Mouse (Mus musculus) frontal cortex, postnatal 36 days (tissue): ENCODE data around the gene Syt7.

Experiments used
- DNase-seq, 2 experiments: peaks; one replicate each; pipeline ENCODE4 v3.0.0; 2022; ENCODE audit warnings: low spot score in 2 of 2

Syt7 gene

GRCm38 (mm10) chr19:10388615-10389313, at the start of gene Syt7:
Gene Syt7, plus strand, starts transcription at chr19:10389090.
- DNase-seq: peak in 1 of 2 experiments; percentile 85

GRCm38 (mm10) chr19:10339271-10339670, 49.6 kb upstream of the Syt7 start:
- DNase-seq: no peak

- no peak for DNase-seq
Measured at GRCm38 (mm10) chr19:10340661-10341060, 48.2 kb upstream of the Syt7 start.

- DNase-seq: peak; percentile 63 to 77
Measured at GRCm38 (mm10) chr19:10341152-10341551, 47.7 kb upstream of the Syt7 start.

GRCm38 (mm10) chr19:10341817-10342439, 47.0 kb upstream of the Syt7 start:
- DNase-seq: peak; percentile 77 to 83

GRCm38 (mm10) chr19:10343866-10344265, 45.0 kb upstream of the Syt7 start:
- DNase-seq: no peak

GRCm38 (mm10) chr19:10345696-10346095, 43.2 kb upstream of the Syt7 start:
- DNase-seq: no peak

GRCm38 (mm10) chr19:10347628-10348273, 41.1 kb upstream of the Syt7 start:
- DNase-seq: no peak

- no peak for DNase-seq
Measured at GRCm38 (mm10) chr19:10352218-10352617, 36.7 kb upstream of the Syt7 start.

- no peak for DNase-seq
Measured at GRCm38 (mm10) chr19:10354830-10355229, 34.1 kb upstream of the Syt7 start.

GRCm38 (mm10) chr19:10356845-10357503, 31.9 kb upstream of the Syt7 start:
- DNase-seq: no peak

- no peak for DNase-seq
Measured at GRCm38 (mm10) chr19:10359105-10359946, 29.6 kb upstream of the Syt7 start.

GRCm38 (mm10) chr19:10362473-10363129, 26.3 kb upstream of the Syt7 start:
- DNase-seq: peak in 1 of 2 experiments; percentile 57

- DNase-seq: no peak
Measured at GRCm38 (mm10) chr19:10363869-10364268, 25.0 kb upstream of the Syt7 start.

GRCm38 (mm10) chr19:10366116-10366845, 22.6 kb upstream of the Syt7 start:
- no peak for DNase-seq

- peak; percentile 76 to 91 for DNase-seq
Measured at GRCm38 (mm10) chr19:10367802-10368201, 21.1 kb upstream of the Syt7 start.

- DNase-seq: no peak
Measured at GRCm38 (mm10) chr19:10369936-10370335, 19.0 kb upstream of the Syt7 start.

GRCm38 (mm10) chr19:10373191-10373590, 15.7 kb upstream of the Syt7 start:
- DNase-seq: no peak

- no peak for DNase-seq
Measured at GRCm38 (mm10) chr19:10375260-10375659, 13.6 kb upstream of the Syt7 start.

GRCm38 (mm10) chr19:10379978-10380377, 8.9 kb upstream of the Syt7 start:
- DNase-seq: no peak
